Mouse (Mus musculus) kidney, embryonic 15.5 days (tissue): ENCODE measurements at regions not wholly inside any gene's neighbourhood (a gene's known extent, or its start where the extent isn't known, plus 50 kb on each side); places are given as distances from the start of the nearest gene placed in this dataset.

Source experiments
- ATAC-seq: fragments of 200-750 bp; cut with Nextera tagmentation; replicated peaks from 2 replicates; pipeline ENCODE4 v1.8.0; 2017; ENCODE audit warnings: moderate TSS enrichment; ENCODE audit not compliant: low FRiP score
- H3K27ac ChIP-seq: fragments of 300-500 bp; sonication (generic); 2 replicates; pipeline ENCODE4 v1.5.1; 2015; ENCODE audit warnings: mild to moderate bottlenecking, inconsistent platforms
- H3K27me3 ChIP-seq: fragments of 300-500 bp; sonication (generic); 2 replicates; pipeline ENCODE4 v1.6.1; 2015; ENCODE audit warnings: inconsistent platforms
- H3K36me3 ChIP-seq: fragments of 300-500 bp; sonication (generic); 2 replicates; pipeline ENCODE4 v1.6.1; 2015; ENCODE audit warnings: inconsistent platforms
- H3K4me1 ChIP-seq: fragments of 300-500 bp; sonication (generic); 2 replicates; pipeline ENCODE4 v1.6.1; 2015; ENCODE audit warnings: inconsistent platforms
- H3K4me2 ChIP-seq: fragments of 300-500 bp; sonication (generic); 2 replicates; pipeline ENCODE4 v1.6.1; 2015; ENCODE audit warnings: moderate library complexity, mild to moderate bottlenecking, inconsistent platforms
- H3K4me3 ChIP-seq: fragments of 300-500 bp; sonication (generic); replicated peaks from 2 replicates; pipeline ENCODE4 v1.5.1; 2015; ENCODE audit warnings: mild to moderate bottlenecking, inconsistent platforms
- H3K9ac ChIP-seq: fragments of 300-500 bp; sonication (generic); 2 replicates; pipeline ENCODE4 v1.6.1; 2015; ENCODE audit warnings: mild to moderate bottlenecking, inconsistent platforms
- H3K9me3 ChIP-seq: fragments of 300-500 bp; sonication (generic); replicated peaks from 2 replicates; pipeline ENCODE4 v1.6.1; 2016; ENCODE audit warnings: inconsistent platforms
- WGBS: fragments of 180-500 bp; shearing (Covaris S2); methylation state at CpG from one replicate; pipeline ENCODE4 v1.1.7; 2015; ENCODE audit warnings: mixed read lengths; 5-methylcytosine and 5-hydroxymethylcytosine counted together

DNA sequence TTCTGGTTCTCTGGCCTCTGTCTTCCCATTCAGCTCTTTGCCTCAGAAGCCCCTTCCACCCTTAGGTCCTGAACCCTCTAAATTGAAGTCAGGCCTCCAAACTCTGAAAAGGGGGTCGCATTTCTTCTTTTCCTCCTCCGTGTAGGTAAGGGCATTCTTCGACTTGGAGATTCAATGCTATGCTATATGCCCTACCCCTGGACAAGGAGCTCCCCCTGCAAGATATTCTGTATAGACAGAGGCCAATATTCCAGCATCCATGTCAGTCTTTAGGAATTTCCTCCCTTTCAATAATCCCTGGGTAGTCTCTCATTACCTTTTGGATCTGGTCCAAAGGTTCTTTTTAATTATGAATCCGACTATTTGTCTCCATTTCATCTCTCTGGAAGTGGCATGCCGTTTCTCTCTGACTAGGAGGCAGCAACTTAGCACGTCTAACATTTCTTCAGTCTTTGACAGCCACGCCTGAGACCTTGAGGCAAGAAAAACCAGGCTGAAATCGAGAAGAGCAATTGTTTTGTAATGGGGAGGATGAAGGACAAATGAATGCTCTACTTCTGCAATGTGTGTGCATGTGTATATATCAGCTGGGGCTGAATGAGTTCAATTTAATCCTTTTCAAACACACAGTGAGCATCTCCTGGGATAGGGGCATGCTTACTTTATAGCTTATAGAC, 921.7 kb upstream of the Lrrc6 start:
- no peaks in the 10 kb centered on the region for H3K9me3 ChIP-seq
- ATAC-seq, result no peak
- H3K36me3 ChIP-seq, result no peaks in the 10 kb centered on the region
- no peak overlapping the region for H3K9ac ChIP-seq
- no peak overlapping the region for H3K4me3 ChIP-seq
- no peaks in the 10 kb centered on the region for H3K4me1 ChIP-seq
- WGBS, result 63% methylated on average over 8 of the region's 8 CpGs
- H3K4me2 ChIP-seq, result no peak overlapping the region
- no peak overlapping the region for H3K27ac ChIP-seq
- H3K27me3 ChIP-seq, result no peaks in the 10 kb centered on the region

- 63% methylated on average over 6 of the region's 6 CpGs for WGBS
- Histone ChIP-seq H3K27ac (no peak overlapping the region), H3K4me1 (no peaks in the 10 kb centered on the region), H3K27me3 (no peaks in the 10 kb centered on the region), H3K9me3 (no peaks in the 10 kb centered on the region), H3K36me3 (no peaks in the 10 kb centered on the region), H3K9ac (no peak overlapping the region), H3K4me2 (no peak overlapping the region), H3K4me3 (no peak overlapping the region)
- ATAC-seq, result no peak
Measured at GRCm38 (mm10) chr15:67420776-67421175, 920.1 kb upstream of the Lrrc6 start.

DNA sequence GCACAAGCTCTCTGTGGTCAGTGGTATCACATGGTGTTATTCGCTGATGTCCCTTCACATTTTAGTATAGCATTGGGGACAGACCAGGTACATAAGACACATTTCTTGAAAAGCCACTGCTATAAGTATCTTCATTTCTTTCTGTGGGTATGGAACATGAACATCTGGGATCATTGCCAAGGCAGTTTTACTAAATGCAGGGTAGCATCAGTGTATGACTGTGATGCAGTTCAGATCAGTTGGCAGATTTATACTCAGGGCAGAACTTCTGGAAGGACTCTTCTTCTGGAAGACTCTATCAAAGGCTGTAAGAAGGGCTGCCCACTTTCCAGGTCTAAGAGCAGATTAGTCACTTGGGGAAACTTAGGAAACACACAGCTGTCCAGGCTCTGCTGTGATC, 919.0 kb upstream of the Lrrc6 start:
- WGBS, result 93% methylated on average over 1 of the region's 1 CpGs
- no peak overlapping the region for H3K9ac ChIP-seq
- ATAC-seq, result no peak
- H3K4me1 ChIP-seq, result no peaks in the 10 kb centered on the region
- no peak overlapping the region for H3K4me2 ChIP-seq
- H3K27ac ChIP-seq, result no peak overlapping the region
- H3K36me3 ChIP-seq, result no peaks in the 10 kb centered on the region
- H3K27me3 ChIP-seq, result no peaks in the 10 kb centered on the region
- H3K4me3 ChIP-seq, result no peak overlapping the region
- no peaks in the 10 kb centered on the region for H3K9me3 ChIP-seq

DNA sequence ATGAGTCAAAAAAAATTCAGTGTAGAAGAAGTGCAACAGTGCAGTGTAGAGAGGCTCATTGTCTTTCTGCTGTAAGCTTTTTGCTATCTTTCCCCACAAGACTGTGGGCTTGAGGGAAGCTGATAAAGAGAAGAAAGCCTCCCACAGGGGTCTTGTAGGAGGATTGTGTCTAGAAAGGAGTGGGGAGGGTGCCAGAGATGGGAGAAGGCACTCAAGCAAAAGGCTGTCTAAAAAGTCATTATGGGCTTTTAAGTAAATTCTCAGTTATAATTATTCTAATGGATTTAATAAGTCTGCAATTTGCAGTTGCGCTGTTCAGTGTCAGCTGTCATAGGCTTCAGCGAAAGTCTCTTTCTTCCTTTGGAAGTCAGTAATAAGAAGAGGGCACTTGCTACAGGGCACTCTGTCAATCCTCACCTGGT, 917.0 kb upstream of the Lrrc6 start:
- WGBS, result 100% methylated on average over 2 of the region's 2 CpGs
- ATAC-seq, result no peak
- no peak overlapping the region for H3K4me2 ChIP-seq
- H3K36me3 ChIP-seq, result no peaks in the 10 kb centered on the region
- no peaks in the 10 kb centered on the region for H3K9me3 ChIP-seq
- H3K4me1 ChIP-seq, result no peaks in the 10 kb centered on the region
- no peak overlapping the region for H3K9ac ChIP-seq
- no peaks in the 10 kb centered on the region for H3K27me3 ChIP-seq
- no peak overlapping the region for H3K4me3 ChIP-seq
- H3K27ac ChIP-seq, result no peak overlapping the region

DNA sequence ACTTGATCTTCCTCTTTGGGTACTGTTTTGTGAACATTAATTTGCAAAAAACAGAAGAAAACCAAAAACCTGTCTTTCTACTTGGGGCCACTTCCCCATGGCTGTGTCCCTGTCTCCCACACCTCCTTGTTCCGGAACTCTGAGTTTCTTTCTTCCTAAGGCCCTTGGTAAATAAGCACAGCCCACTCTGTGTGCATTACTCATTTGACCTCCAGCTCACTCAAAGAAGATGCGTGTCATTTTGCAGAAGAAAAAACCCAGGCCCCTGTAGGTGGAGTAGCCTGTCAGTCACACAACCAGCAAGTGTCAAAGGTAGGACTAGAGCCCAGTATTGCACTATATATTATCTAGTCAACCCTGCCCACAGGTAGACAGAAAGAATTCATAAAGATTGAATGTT, 915.1 kb upstream of the Lrrc6 start:
- Histone ChIP-seq H3K27ac (no peak overlapping the region), H3K9me3 (no peaks in the 10 kb centered on the region), H3K36me3 (no peaks in the 10 kb centered on the region), H3K4me3 (no peak overlapping the region), H3K9ac (no peak overlapping the region), H3K4me1 (no peaks in the 10 kb centered on the region), H3K4me2 (no peak overlapping the region), H3K27me3 (no peaks in the 10 kb centered on the region)
- WGBS, result 51% methylated on average over 2 of the region's 2 CpGs
- ATAC-seq, result no peak

GRCm38 (mm10) chr15:67414371-67414930, 913.7 kb upstream of the Lrrc6 start:
- H3K9ac ChIP-seq, result no peak overlapping the region
- no peak overlapping the region for H3K27ac ChIP-seq
- no peaks in the 10 kb centered on the region for H3K36me3 ChIP-seq
- H3K4me1 ChIP-seq, result no peaks in the 10 kb centered on the region
- no peak overlapping the region for H3K4me3 ChIP-seq
- H3K4me2 ChIP-seq, result no peak overlapping the region
- no peaks in the 10 kb centered on the region for H3K9me3 ChIP-seq
- no peak for ATAC-seq
- no peaks in the 10 kb centered on the region for H3K27me3 ChIP-seq
- 79% methylated on average over 3 of the region's 3 CpGs for WGBS

DNA sequence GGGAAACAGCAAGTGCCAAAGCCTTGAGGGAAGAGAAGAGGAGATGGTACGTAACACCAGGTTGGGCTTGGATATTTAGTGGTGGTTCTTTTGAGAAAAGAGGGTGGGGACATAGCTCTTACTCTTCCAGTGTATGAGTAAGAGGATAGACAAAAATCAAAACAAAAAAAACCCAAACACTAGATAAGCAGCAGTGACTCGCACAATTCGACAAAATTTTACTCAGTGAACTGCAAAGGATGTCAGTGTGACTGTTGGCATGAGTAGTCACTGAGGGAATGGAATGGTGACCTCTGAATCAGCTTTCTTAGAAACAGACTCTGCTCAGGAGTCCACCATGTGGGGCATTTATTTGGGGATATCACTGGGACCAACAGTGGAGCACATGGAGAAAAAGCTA, 912.9 kb upstream of the Lrrc6 start:
- ATAC-seq, result no peak

GRCm38 (mm10) chr15:67412394-67412793, 911.7 kb upstream of the Lrrc6 start:
- no peaks in the 10 kb centered on the region for H3K9me3 ChIP-seq
- no peak overlapping the region for H3K9ac ChIP-seq
- no peak overlapping the region for H3K27ac ChIP-seq
- ATAC-seq, result no peak
- no peak overlapping the region for H3K4me3 ChIP-seq
- H3K4me2 ChIP-seq, result no peak overlapping the region
- WGBS, result 94% methylated on average over 1 of the region's 1 CpGs
- no peaks in the 10 kb centered on the region for H3K36me3 ChIP-seq
- H3K27me3 ChIP-seq, result no peaks in the 10 kb centered on the region
- no peaks in the 10 kb centered on the region for H3K4me1 ChIP-seq

More for the DNA sequence above, 912.9 kb upstream of the Lrrc6 start:
- no peaks in the 10 kb centered on the region for H3K36me3 ChIP-seq
- no peak overlapping the region for H3K4me3 ChIP-seq
- no peak overlapping the region for H3K9ac ChIP-seq
- no peaks in the 10 kb centered on the region for H3K27me3 ChIP-seq
- H3K9me3 ChIP-seq, result no peaks in the 10 kb centered on the region
- 91% methylated on average over 3 of the region's 3 CpGs for WGBS
- no peak overlapping the region for H3K4me2 ChIP-seq
- no peak overlapping the region for H3K27ac ChIP-seq
- H3K4me1 ChIP-seq, result no peaks in the 10 kb centered on the region

DNA sequence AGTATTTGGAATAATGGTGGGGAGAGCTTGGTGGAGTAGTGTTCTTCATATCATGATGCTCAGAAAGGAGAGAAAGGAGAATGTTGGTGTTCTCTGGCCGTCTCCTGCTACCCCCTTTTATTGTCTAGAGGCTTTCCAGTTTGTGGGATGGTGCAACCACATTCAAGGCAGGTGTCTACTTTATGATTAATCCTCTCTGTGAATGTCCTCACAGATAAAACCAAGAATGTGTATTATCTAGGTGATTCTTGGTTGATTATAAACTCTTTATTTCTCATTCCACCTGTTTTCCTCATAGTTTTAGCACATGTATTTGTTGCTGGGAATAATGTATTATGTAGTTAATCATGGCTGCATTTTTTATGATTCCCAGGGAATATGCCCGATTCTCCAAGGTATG, 910.9 kb upstream of the Lrrc6 start:
- WGBS, result 88% methylated on average over 2 of the region's 2 CpGs
- ATAC-seq, result no peak
- H3K4me2 ChIP-seq, result no peak overlapping the region
- H3K9ac ChIP-seq, result no peak overlapping the region
- no peaks in the 10 kb centered on the region for H3K36me3 ChIP-seq
- no peaks in the 10 kb centered on the region for H3K9me3 ChIP-seq
- H3K4me1 ChIP-seq, result no peaks in the 10 kb centered on the region
- no peak overlapping the region for H3K27ac ChIP-seq
- H3K27me3 ChIP-seq, result no peaks in the 10 kb centered on the region
- no peak overlapping the region for H3K4me3 ChIP-seq

DNA sequence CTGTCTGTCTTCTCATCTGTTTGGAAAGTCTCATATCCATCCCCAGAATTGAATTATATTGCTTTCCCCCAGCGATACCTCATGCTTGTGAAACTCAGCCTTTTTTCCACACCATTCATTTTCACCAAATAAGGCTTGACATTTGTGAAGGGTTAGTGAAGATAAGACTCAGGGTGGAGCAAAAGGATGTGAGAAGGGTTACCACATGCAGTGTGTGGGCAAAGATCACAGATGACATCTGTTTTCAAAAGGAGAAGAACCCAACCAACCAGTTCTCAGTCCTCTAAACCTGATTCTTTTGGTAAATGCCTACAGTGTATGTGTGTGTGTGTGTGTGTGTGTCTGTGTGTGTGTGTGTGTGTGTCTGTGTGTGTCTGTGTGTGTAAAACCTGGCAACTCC, 909.3 kb upstream of the Lrrc6 start:
- H3K9me3 ChIP-seq, result no peaks in the 10 kb centered on the region
- H3K4me1 ChIP-seq, result no peaks in the 10 kb centered on the region
- WGBS, result 86% methylated on average over 1 of the region's 1 CpGs
- no peak overlapping the region for H3K9ac ChIP-seq
- H3K4me3 ChIP-seq, result no peak overlapping the region
- no peak for ATAC-seq
- H3K27ac ChIP-seq, result no peak overlapping the region
- H3K4me2 ChIP-seq, result no peak overlapping the region
- H3K27me3 ChIP-seq, result no peaks in the 10 kb centered on the region
- no peaks in the 10 kb centered on the region for H3K36me3 ChIP-seq

DNA sequence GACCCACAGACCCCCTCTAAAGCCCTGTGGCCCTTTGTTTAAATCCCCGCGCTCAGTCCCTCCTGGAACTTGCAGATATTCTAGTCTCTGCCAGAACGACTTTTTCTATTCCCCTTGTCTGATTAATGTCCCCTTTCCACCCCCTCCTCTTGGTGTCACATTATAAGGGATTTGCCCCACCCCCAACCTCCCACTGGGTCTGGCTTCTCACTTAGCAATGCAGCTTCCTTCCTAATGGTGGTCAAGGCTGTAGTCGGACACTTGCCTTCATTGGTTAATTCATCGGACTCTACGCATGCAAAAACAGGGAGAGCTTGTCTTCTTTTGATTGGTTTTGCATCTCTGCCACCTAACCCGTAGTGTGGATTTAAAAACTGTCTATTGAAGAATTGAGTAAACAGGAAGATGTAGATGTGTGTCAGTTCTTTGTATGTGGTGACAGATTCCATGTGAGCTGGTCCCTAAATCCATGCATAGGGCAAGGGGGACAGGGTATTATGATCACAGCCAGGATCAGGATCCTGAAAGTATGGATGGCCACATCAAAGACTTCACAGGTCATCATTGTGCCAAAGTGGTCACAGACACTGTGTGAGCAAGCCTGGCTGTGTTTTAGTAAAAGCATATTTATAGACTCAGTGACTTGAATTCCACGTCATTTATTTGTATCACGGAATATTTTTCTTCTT, 908.3 kb upstream of the Lrrc6 start:
- WGBS, result 68% methylated on average over 9 of the region's 9 CpGs
- no peak overlapping the region for H3K4me3 ChIP-seq
- H3K27me3 ChIP-seq, result no peaks in the 10 kb centered on the region
- H3K9me3 ChIP-seq, result no peaks in the 10 kb centered on the region
- H3K36me3 ChIP-seq, result no peaks in the 10 kb centered on the region
- no peaks in the 10 kb centered on the region for H3K4me1 ChIP-seq
- no peak overlapping the region for H3K27ac ChIP-seq
- H3K4me2 ChIP-seq, result no peak overlapping the region
- no peak overlapping the region for H3K9ac ChIP-seq
- ATAC-seq, result no peak

GRCm38 (mm10) chr15:67407244-67407643, 906.5 kb upstream of the Lrrc6 start:
- H3K27me3 ChIP-seq, result no peaks in the 10 kb centered on the region
- no peaks in the 10 kb centered on the region for H3K9me3 ChIP-seq
- H3K36me3 ChIP-seq, result no peaks in the 10 kb centered on the region
- WGBS, result 75% methylated on average over 2 of the region's 2 CpGs
- ATAC-seq, result no peak
- H3K27ac ChIP-seq, result no peak overlapping the region
- H3K4me1 ChIP-seq, result no peaks in the 10 kb centered on the region
- no peak overlapping the region for H3K4me2 ChIP-seq
- no peak overlapping the region for H3K9ac ChIP-seq
- H3K4me3 ChIP-seq, result no peak overlapping the region
